Mouse (Mus musculus) G1E (cell line): ENCODE measurements around the gene Fam222a. TPM values are rescaled to one million over a fixed set of nuclear protein-coding genes. Genes with fewer than 3 reads are reported as not detected.

ENCODE experiments used
- ATAC-seq: 2 replicates; pipeline ENCODE4 v1.8.0; 2016; ENCODE audit warnings: mild to moderate bottlenecking; ENCODE audit not compliant: insufficient number of reproducible peaks, poor library complexity, low FRiP score, severe bottlenecking; ENCODE audit errors: extremely low read depth
- DNase-seq: peaks from one replicate; pipeline ENCODE4 v3.0.0; 2012; ENCODE audit warnings: low spot score
- H3K27me3 ChIP-seq: 2 replicates; pipeline ENCODE4 v1.6.1; 2012; ENCODE audit warnings: mild to moderate bottlenecking, low read length, inconsistent platforms; ENCODE audit not compliant: insufficient read depth
- H3K36me3 ChIP-seq: replicated peaks from 2 replicates; pipeline ENCODE3; 2012; ENCODE audit warnings: mild to moderate bottlenecking, inconsistent platforms
- H3K4me1 ChIP-seq: 2 replicates; pipeline ENCODE4 v1.6.1; 2012; ENCODE audit warnings: low read depth, low read length, inconsistent platforms, mixed read lengths; ENCODE audit not compliant: insufficient read depth
- H3K4me3 ChIP-seq: 2 replicates; pipeline ENCODE4 v1.5.1; 2012; ENCODE audit warnings: low read depth, mild to moderate bottlenecking, inconsistent platforms, low read length, moderate library complexity, mixed read lengths
- H3K9me3 ChIP-seq: replicated peaks from 2 replicates; pipeline ENCODE4 v1.6.1; 2012; ENCODE audit warnings: inconsistent platforms
- CTCF ChIP-seq: IDR thresholded peaks from 2 replicates; pipeline ENCODE4 v1.5.1; 2012; ENCODE audit warnings: low read depth, low read length, inconsistent platforms, mixed read lengths
- GATA1 ChIP-seq: IDR thresholded peaks from 2 replicates; pipeline ENCODE4 v1.6.1; 2012; ENCODE audit warnings: borderline replicate concordance, low read length, inconsistent platforms, mixed read lengths
- GATA2 ChIP-seq: IDR thresholded peaks from 2 replicates; pipeline ENCODE4 v1.6.1; 2012; ENCODE audit warnings: low read depth, low read length, inconsistent platforms, borderline replicate concordance
- POLR2AphosphoS5 ChIP-seq: IDR thresholded peaks from 2 replicates; pipeline ENCODE4 v1.6.1; 2012; ENCODE audit warnings: low read depth, low read length, inconsistent platforms; ENCODE audit not compliant: insufficient replicate concordance
- TAL1 ChIP-seq: conservative IDR thresholded peaks from 2 replicates; pipeline ENCODE4 v1.6.1; 2012; ENCODE audit warnings: low read depth, low read length, inconsistent platforms, mixed read lengths
- polyA plus RNA-seq: library from polyadenylated mRNA; stranded (reverse); fragments of >175 nt; gene quantifications from 2 replicates; pipeline ENCODE4 v1.2.3, GENCODE M21; 2012
- total RNA-seq, 2 experiments: library from RNA; stranded (forward) in 1 of 2; stranded (reverse) in 1 of 2; fragments of 200-1000 nt in 1 of 2; fragments of >200 nt in 1 of 2; fragmentation: Nextera tagmentation in 1 of 2; gene quantifications; 2 replicates each; pipeline ENCODE4 v1.2.3; 2014 to 2017

Fam222a gene
- total and polyA plus RNA-seq, 3 experiments = 0.71 to 6.9 (median 3.8) TPM

DNA sequence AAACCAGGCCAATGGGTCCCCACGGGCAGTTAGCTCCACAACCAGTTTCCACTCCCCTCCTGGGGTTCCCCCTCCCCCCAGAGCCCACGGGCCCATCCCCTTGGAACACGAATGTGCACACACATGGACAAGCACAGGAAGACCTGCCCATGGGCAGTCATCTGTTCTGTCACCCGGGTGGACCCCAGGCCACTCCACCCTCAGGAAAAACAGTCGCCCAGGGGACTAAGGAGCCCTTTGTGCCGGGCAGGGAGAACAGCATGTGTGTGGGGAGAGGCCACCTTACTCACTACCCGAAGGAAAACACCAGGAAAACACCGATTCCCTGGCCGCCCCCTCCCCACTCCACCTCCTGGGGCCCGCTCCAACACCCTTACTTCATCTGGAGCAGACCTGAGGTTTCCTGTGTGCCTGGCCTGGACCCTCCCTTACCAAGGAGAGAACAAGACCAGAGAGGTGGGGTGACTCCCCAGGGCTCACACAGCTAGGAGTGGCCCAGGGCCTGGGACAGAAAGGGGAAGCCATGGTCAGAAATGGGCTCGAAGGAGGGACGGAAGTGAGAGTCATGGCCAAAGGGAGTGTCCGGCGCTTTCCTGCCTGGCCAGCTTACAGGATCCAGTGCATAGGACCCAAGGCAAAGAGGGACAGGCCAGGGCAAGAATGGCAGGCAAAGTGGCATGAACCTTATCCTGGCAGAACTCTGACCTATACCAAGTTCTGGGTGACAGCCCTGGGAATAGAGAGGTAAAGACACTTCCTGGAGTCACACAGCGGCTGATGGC is 86.0 kb downstream of the Fam222a start:
- no peaks in the 10 kb centered on the region for H3K9me3 ChIP-seq
- DNase-seq (no peak), ATAC-seq (no peak)
- H3K4me3 ChIP-seq = no peak overlapping the region
- no peaks in the 10 kb centered on the region for H3K4me1 ChIP-seq
- no peak for TF ChIP-seq CTCF
- no peak for TF ChIP-seq GATA1
- TF ChIP-seq TAL1 = no peak
- TF ChIP-seq POLR2AphosphoS5 = no peak
- no peak for TF ChIP-seq GATA2
- H3K27me3 ChIP-seq = peaks cover 65% of the 10 kb centered on the region
- H3K36me3 ChIP-seq = no peaks in the 10 kb centered on the region

DNA sequence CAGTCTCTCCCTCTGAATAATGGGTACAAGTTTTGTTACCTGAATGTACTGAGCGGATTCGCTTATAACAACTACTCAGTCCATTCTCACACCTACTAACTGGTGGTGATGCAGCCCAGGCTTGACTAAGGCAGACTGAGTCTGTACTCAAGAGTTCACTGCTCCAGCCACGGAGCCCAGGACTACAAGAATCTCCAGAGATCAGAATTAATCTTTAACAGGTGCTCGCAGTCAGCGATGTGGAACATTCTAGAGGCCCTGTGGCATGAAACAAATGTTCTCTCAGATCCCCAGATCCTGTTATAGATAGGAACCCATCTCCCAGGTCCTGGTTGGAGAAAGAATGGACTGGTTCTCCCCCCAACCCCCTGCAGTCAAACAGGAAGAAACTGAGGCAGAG is 87.9 kb downstream of the Fam222a start:
- Histone ChIP-seq H3K9me3 (no peaks in the 10 kb centered on the region), H3K4me1 (peaks cover 3% of the 10 kb centered on the region; the same call in 1 of the 2 replicates), H3K4me3 (no peak overlapping the region), H3K36me3 (no peaks in the 10 kb centered on the region), H3K27me3 (peaks cover 65% of the 10 kb centered on the region)
- DNase-seq = no peak
- no peak for TF ChIP-seq CTCF
- no peak for TF ChIP-seq TAL1
- no peak for TF ChIP-seq GATA1
- no peak for TF ChIP-seq GATA2
- no peak for TF ChIP-seq POLR2AphosphoS5
- no peak for ATAC-seq

DNA sequence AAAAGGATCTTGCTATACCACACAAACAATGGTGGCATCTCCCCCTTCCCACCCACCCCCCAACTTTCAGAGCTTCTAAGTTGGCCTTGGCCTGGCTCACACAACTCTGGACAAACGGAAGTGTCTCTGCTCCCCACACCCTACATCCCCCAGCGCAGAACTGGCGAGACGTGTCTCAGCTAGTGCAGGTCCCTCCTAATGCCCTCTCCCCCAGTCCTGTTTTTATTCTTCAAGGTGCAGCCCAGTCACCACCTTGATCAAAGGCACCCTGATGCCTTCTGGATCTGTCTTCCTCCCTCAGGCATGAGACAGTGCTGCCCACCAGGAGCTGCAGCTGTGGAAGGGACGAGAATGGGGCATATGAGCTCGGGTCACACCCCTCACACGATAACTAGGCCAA is 88.5 kb downstream of the Fam222a start:
- TF ChIP-seq TAL1 (no peak), GATA1 (no peak), POLR2AphosphoS5 (no peak), CTCF (no peak), GATA2 (no peak)
- DNase-seq (no peak), ATAC-seq (no peak)
- no peaks in the 10 kb centered on the region for H3K36me3 ChIP-seq
- H3K4me3 ChIP-seq = no peak overlapping the region
- H3K4me1 ChIP-seq = peaks cover 7% of the 10 kb centered on the region; the same call in 1 of the 2 replicates
- H3K9me3 ChIP-seq = no peaks in the 10 kb centered on the region
- peaks cover 61% of the 10 kb centered on the region for H3K27me3 ChIP-seq

DNA sequence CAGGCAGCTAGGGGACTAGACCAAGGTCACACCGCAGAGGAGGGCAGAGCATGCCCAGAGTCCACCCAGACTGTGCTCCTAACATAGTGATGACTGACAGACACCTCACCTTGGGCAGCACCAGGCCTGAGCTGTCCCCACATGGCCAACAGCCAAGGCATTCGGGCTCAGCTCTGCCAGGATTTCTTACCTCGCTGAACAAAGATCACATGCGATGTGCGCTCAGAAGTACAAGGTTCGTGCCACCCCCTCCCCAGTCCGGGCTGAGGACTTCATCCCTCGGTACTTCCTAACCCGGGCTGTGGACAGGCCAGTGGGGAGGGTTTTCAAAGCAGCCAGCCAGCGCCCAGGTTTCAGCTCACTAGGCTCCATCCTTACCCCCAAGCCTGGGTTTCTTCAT is 89.6 kb downstream of the Fam222a start:
- no peak for TF ChIP-seq POLR2AphosphoS5
- no peak for TF ChIP-seq TAL1
- no peak for TF ChIP-seq GATA2
- TF ChIP-seq CTCF = no peak
- no peak for TF ChIP-seq GATA1
- Histone ChIP-seq H3K4me1 (peaks cover 7% of the 10 kb centered on the region; the same call in 1 of the 2 replicates), H3K36me3 (no peaks in the 10 kb centered on the region), H3K27me3 (peaks cover 65% of the 10 kb centered on the region), H3K4me3 (no peak overlapping the region), H3K9me3 (no peaks in the 10 kb centered on the region)
- DNase-seq (no peak), ATAC-seq (no peak)

DNA sequence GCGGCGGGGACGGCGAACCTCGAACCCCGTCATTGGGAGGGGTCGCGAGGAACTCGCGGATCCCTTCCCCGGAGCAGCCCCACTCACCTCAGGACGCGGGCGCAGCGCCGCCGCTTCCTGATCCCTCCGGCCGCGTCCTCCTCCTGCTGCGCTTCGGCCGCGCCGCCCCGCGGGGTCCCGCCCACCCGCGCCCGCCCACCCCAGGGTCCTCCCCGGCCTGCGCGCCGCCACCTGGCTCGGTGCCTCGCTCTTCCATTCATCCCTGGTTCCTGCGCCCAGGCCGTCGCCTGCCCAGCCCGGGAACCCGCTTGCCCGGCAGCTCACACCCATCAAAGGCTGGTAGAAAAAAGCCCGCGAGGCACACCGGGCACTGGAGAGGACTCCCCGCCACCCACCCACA is 90.4 kb downstream of the Fam222a start, which contains the start of gene Trpv4:
Gene Trpv4 (minus strand): TSS at position 167 of the 400 bp plus-strand sequence.
- DNase-seq (no peak), ATAC-seq (no peak)
- TF ChIP-seq CTCF = no peak
- TF ChIP-seq TAL1 = no peak
- TF ChIP-seq GATA1 = no peak
- no peak for TF ChIP-seq POLR2AphosphoS5
- no peak for TF ChIP-seq GATA2
- H3K4me1 ChIP-seq = peaks cover 7% of the 10 kb centered on the region; the same call in 1 of the 2 replicates
- H3K4me3 ChIP-seq = no peak within 1 kb of the TSS
- H3K9me3 ChIP-seq = no peaks in the 10 kb centered on the region
- H3K27me3 ChIP-seq = peaks cover 65% of the 10 kb centered on the region
- no peaks in the 10 kb centered on the region for H3K36me3 ChIP-seq

DNA sequence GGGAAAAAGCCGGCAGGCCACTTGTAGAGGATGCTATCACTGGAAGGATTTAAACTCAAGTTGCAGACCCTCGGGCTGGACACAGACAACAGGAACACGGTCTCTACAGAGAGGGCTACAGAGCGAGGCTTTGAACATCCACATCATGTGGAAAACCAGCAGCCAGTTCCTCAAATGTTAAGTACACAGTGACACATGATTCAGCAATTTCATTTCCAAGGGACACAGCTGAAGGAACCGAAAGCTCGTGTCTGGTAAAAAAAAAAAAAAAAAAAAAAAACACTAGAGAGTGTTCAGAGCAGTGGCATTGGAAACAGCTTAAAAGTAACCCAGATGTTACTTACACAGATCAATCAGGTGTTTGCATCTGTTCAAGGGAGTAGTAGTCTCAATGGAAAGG is 93.2 kb downstream of the Fam222a start:
- no peak for TF ChIP-seq CTCF
- TF ChIP-seq TAL1 = no peak
- TF ChIP-seq GATA1 = no peak
- TF ChIP-seq POLR2AphosphoS5 = no peak
- no peak for TF ChIP-seq GATA2
- H3K36me3 ChIP-seq = no peaks in the 10 kb centered on the region
- H3K9me3 ChIP-seq = no peaks in the 10 kb centered on the region
- H3K27me3 ChIP-seq = peaks cover 49% of the 10 kb centered on the region
- ATAC-seq (no peak), DNase-seq (no peak)
- peaks cover 16% of the 10 kb centered on the region for H3K4me1 ChIP-seq
- H3K4me3 ChIP-seq = no peak overlapping the region

Other genes starting within 250 kb of the Fam222a start
- gene Kctd10, start 187.5 kb upstream of the Fam222a start, total RNA-seq (2014; fragmentation: Nextera tagmentation) = 18.4 and 29.8 TPM in 2 replicates
- gene Kctd10, start 187.5 kb upstream of the Fam222a start, total RNA-seq (2017) = 40.8 and 44.1 TPM in 2 replicates
- gene Kctd10, start 187.5 kb upstream of the Fam222a start, polyA plus RNA-seq = 60.6 and 64.1 TPM in 2 replicates
- 59.4 and 65.0 TPM in 2 replicates for gene Ube3b, start 187.4 kb upstream of the Fam222a start, total RNA-seq (2014; fragmentation: Nextera tagmentation)
- 20.2 and 20.9 TPM in 2 replicates for gene Ube3b, start 187.4 kb upstream of the Fam222a start, total RNA-seq (2017)
- 51.3 and 61.3 TPM in 2 replicates for gene Ube3b, start 187.4 kb upstream of the Fam222a start, polyA plus RNA-seq
- gene Mmab, start 124.0 kb upstream of the Fam222a start, total RNA-seq (2014; fragmentation: Nextera tagmentation) = 9.1 and 10.6 TPM in 2 replicates
- gene Mmab, start 124.0 kb upstream of the Fam222a start, total RNA-seq (2017) = 14.5 and 17.8 TPM in 2 replicates
- 23.1 and 29.5 TPM in 2 replicates for gene Mmab, start 124.0 kb upstream of the Fam222a start, polyA plus RNA-seq
- gene Mvk, start 123.7 kb upstream of the Fam222a start, total RNA-seq (2014; fragmentation: Nextera tagmentation) = 5.9 and 6.4 TPM in 2 replicates
- gene Mvk, start 123.7 kb upstream of the Fam222a start, total RNA-seq (2017) = 23.4 and 25.6 TPM in 2 replicates
- 32.6 and 39.4 TPM in 2 replicates for gene Mvk, start 123.7 kb upstream of the Fam222a start, polyA plus RNA-seq
- not detected in 2 replicates for gene Trpv4, start 90.4 kb downstream of the Fam222a start, total RNA-seq (2014; fragmentation: Nextera tagmentation)
- not detected in 2 replicates for gene Trpv4, start 90.4 kb downstream of the Fam222a start, total RNA-seq (2017)
- 0.10 and 0.11 TPM in 2 replicates for gene Trpv4, start 90.4 kb downstream of the Fam222a start, polyA plus RNA-seq
- 84.4 and 85.0 TPM in 2 replicates for gene Gltp, start 123.0 kb downstream of the Fam222a start, total RNA-seq (2014; fragmentation: Nextera tagmentation)
- 34.6 and 34.7 TPM in 2 replicates for gene Gltp, start 123.0 kb downstream of the Fam222a start, total RNA-seq (2017)
- gene Gltp, start 123.0 kb downstream of the Fam222a start, polyA plus RNA-seq = 40.1 and 48.0 TPM in 2 replicates
- gene Tchp, start 139.7 kb downstream of the Fam222a start, total RNA-seq (2014; fragmentation: Nextera tagmentation) = 5.3 and 11.4 TPM in 2 replicates
- gene Tchp, start 139.7 kb downstream of the Fam222a start, total RNA-seq (2017) = 11.6 and 11.9 TPM in 2 replicates
- 20.1 and 23.0 TPM in 2 replicates for gene Tchp, start 139.7 kb downstream of the Fam222a start, polyA plus RNA-seq
- gene Ankrd13a, start 206.7 kb downstream of the Fam222a start, total RNA-seq (2014; fragmentation: Nextera tagmentation) = 779 and 780 TPM in 2 replicates
- 554 and 576 TPM in 2 replicates for gene Ankrd13a, start 206.7 kb downstream of the Fam222a start, total RNA-seq (2017)
- gene Ankrd13a, start 206.7 kb downstream of the Fam222a start, polyA plus RNA-seq = 737 and 869 TPM in 2 replicates
- 213 and 227 TPM in 2 replicates for gene Git2, start 207.5 kb downstream of the Fam222a start, total RNA-seq (2014; fragmentation: Nextera tagmentation)
- 101 and 104 TPM in 2 replicates for gene Git2, start 207.5 kb downstream of the Fam222a start, total RNA-seq (2017)
- 201 and 245 TPM in 2 replicates for gene Git2, start 207.5 kb downstream of the Fam222a start, polyA plus RNA-seq